Mouse (Mus musculus): Measurements from ENCODE around the gene Slit3.

The Slit3 gene

DNA sequence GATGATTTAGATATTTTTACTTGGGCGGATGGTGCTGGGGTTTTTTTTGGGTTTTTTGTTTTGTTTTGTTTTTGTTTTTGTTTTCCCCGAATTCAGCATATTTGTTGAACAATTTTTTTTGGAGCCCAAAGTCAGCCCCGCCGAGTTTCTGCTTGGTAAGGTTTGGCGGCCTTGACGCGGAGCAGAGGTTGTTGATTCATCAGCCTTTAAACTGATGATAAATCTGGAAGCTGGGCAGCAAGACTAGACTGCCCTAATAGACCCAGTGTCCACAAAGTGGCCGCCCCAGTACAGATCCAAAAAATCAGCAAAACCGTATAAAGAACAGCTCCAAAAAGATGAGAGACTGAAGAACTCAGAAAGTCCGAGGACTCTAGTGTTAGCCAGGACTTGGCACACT is 421.7 kb downstream of the Slit3 start:
- DNase-seq: no peak

GRCm38 (mm10) chr11:35544112-35545064 is 423.4 kb downstream of the Slit3 start:
- DNase-seq: no peak

GRCm38 (mm10) chr11:35546081-35546822 is 425.2 kb downstream of the Slit3 start:
- no peak for DNase-seq

GRCm38 (mm10) chr11:35550036-35550435 is 429.0 kb downstream of the Slit3 start:
- DNase-seq: no peak

GRCm38 (mm10) chr11:35556192-35556591 is 435.2 kb downstream of the Slit3 start:
- DNase-seq: no peak

DNA sequence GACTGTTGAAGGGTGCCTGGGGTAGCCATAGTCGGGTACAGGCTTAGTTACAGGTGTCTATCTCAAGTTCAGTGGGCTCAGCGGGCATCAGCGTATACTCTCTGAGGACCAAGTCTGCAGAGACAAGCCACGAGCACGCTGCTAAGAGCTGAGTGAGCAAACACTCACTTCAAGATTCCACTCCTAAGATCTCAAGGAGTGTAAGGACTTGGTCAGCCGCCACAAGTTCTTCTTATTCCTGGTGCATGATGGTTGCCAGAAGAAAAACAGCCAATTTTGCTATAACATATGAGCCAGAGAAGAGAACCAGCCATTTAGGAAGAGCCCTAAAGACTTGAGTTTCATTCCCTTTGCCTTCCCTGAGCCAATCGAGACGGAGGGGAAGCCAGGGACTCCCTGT is 436.5 kb downstream of the Slit3 start:
- DNase-seq: peak; percentile 28 to 29

DNA sequence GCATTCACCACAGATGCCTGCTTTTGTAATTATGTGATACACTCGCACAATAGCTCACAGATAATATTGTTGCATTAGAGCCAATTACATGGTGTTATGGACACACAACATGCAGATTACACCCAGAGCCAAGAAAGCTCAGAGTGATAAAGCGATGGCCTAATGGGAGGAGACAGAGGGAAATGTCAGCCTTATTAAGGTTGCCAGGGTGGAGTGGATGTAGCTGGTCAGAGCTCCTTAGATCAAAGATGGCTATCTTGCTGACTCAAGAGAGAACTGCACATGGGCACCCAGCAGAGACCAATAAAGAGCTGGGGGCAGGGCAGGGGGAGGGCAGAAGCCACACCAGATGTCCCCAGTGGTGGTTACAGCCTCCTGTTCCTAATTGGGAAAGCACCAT is 437.3 kb downstream of the Slit3 start:
- DNase-seq: no peak

DNA sequence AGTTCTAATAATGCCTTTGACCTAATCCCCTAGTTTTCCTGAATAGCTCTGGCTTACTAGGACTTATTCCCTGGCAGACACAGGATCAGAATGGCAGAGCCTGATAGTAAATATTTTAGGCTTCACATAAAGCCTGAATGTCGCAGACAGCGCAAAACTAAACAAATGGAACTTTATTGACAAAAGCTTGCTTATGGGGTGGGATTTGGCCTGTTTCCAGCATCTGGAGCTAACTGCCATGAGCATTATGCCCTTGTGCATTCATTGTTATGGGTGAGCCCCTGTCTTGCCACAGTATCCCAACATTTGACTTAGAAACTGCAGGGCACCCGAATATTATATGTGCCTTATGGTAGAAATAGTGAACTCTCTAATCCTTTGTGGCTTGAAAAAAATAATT is 438.4 kb downstream of the Slit3 start:
- no peak for DNase-seq

DNA sequence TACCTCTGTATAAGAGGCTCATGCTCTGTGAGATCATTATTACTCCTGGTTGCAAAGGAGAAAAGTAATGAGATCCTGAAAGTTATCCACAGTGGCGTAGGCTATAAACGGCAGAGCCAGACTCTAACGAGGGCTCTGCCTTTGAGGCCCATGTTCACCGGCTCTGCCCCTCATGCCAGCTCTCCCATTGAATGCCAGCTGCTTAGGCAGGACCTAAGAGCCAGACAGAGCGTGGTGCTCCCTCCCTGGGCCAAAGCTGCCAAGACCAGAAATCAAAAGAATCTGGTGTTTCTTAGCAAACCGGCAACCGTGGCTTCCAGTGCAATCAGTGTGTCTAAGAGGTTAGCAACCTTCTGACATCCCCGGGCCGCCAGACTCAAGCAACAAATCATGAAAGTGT is 440.7 kb downstream of the Slit3 start:
- DNase-seq: no peak

DNA sequence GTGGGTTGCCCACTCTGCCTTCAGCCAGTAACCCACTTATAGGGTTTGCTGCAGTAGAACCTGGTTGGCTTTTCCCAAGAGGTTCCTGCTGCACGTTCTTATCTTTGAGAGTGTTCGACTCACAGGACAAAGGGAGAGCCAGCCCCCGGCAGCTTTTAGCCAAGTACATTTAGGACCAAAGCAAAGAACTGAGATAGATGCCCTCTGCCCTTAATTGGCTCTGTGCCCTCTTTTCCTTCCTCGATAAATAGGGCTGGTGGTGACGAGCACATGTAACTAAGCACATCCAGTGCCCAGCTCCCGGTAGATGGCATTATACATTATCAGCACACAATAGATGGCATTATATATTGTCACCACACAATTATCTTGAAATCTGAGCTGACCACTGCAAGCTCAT is 444.3 kb downstream of the Slit3 start:
- DNase-seq: no peak

DNA sequence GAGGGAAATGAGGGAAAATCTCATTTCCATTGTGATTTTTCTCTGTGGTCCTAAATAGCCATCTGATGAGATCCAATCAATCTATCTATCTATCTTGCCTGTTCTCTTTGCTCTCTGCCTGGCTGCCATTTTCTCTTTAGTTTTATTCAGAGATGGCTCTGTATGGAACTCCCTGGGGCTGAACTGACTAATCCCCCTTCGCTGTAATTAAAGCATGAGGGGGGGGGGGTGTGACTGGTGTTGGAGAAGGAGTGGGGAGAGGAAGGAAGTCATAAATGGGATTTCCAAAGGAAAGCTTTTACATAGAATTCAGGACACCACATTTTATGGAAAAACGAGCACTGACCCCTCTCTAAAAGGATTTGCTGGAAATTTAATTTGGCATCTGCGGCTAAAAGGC is 445.7 kb downstream of the Slit3 start:
- no peak for DNase-seq

- peak; percentile 67 to 75 for DNase-seq
Measured at GRCm38 (mm10) chr11:35569126-35569916, 448.3 kb downstream of the Slit3 start.

- DNase-seq: no peak
Measured at GRCm38 (mm10) chr11:35569957-35570356, 448.9 kb downstream of the Slit3 start.

GRCm38 (mm10) chr11:35571910-35572309 is 450.9 kb downstream of the Slit3 start:
- no peak for DNase-seq

DNA sequence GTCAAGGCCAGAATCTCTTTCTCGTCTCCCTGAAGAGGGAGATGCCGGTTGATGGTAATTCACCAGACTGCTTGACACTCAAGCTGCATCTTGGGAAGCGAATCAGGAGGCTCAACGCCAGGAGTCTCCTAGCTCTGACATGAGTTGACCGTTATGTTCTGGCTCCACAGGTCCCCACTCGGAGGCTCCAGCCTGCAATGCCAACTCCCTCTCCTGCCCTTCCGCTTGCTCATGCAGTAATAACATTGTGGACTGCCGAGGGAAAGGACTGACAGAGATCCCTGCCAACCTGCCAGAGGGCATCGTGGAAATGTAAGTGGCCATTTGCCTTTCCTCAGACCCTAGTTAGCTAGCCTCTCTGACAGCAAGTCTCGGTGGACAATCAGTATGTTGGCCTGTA is 457.8 kb downstream of the Slit3 start:
- no peak for DNase-seq

DNA sequence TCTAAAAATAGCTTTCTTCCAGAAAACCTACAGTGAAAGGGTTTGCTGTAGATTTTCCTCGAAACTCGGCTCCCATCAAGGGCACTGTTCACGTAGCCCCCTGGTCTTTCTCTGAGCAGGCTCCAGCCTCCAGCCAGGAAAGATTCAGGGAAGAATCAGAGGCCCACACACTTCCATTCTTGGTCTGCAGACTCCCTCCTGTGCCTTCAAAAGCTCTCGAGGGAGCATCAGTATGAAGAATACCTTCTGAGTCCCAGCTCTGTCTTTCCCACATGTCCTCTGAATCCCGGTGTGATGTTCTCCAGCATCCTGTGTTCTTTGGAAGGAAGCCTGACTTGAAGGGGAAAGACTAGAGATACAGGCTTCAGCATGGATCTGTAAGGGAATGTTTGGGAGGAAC is 461.6 kb downstream of the Slit3 start:
- DNase-seq: no peak

DNA sequence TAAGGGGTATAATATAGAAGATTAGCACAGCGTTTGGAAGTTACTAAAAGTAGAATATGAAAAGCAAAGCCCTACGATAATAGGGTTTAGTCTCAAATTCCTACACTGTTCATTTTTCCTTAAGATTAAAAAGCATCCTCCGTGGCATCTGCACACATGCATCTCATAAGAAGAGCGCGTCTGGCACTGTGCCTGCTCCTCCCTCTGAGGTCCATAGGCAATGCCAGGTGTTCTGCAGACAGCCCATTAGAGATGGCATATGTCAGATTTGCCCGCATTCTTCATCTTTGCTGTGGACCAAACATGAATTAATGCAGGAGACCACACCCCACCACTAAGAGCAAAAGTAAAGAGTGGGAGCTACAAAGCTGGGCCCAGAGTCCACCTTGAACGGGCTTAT is 462.6 kb downstream of the Slit3 start:
- DNase-seq: no peak

DNA sequence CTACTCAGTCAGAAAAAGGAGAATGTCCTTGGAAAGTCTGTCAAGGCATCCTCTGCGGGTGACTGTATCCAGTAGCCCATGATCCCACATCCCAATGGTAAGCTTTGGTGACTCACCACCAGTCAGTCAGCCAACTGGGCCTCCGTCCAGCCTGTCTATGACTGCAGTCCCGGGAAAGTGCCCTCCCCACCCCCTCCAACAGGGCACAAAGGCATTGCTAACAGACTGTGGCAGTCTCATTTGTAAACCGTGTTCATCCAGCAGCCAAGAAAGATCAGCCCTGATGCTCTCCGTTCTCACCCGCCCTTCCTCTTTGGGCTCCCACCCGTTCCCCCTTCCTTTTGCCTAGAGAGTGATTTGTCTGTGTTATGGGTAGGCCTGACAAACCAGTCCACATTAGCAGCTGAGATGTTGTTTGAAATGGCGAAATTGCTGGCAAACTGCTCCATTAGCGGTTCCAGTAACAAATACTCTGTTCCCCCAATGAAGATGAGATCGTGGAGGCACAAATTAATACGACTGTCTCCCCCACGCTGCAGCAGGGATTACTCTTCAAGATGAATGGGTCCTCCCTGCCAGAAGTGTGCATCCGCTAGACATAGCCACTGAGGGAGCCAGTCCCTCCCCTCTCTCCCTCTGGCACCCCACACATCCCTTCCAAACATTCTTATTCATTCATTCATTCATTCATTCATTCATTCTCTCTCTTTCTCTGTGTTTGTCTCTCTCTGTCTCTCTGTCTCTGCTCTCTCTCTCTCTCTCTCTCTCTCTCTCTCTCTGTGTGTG is 466.3 kb downstream of the Slit3 start:
- peak; percentile 53 to 63 for DNase-seq

DNA sequence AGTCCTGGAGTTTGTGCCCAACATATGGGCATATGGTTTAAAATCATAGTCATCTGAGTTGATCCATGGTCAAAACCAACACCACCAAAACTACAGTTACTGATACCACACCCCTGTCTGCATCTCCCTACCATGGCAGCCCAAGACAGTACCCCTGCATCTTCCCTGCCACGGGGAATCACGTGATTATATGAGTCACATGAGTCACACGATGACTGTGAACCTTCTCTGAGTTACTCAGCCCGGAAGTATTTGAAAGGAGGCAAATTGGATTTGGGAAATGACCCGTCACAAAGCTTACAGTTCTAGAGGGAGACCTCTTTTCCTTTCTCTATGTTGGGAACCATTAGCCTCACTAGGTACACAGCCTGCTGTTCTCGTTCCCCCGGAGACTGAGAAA is 468.9 kb downstream of the Slit3 start:
- DNase-seq: no peak

- DNase-seq: no peak
Measured at GRCm38 (mm10) chr11:35593146-35594034, 472.4 kb downstream of the Slit3 start.

DNA sequence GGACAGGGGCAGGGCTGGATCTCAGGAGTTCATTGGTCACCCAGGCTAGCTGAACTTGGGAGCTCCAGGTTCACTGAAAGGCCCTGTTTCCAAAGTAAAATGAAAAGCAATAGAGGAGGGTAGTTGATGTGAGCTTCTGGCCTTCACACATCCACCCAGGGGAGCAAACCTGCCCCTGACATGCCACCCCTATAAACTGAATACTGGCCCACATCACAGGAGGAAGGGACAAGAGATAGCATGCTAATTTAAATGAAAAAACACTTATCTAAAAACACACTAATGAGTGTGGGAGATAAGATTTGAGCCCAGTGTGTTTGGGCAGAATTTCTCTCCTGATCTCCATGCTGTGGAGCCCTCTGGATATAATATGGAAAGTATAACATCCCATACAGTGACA is 475.0 kb downstream of the Slit3 start:
- DNase-seq: no peak

All from lung, adult 18-20 months (tissue).